Mouse (Mus musculus): ENCODE results near the gene Scfd1.

DNA sequence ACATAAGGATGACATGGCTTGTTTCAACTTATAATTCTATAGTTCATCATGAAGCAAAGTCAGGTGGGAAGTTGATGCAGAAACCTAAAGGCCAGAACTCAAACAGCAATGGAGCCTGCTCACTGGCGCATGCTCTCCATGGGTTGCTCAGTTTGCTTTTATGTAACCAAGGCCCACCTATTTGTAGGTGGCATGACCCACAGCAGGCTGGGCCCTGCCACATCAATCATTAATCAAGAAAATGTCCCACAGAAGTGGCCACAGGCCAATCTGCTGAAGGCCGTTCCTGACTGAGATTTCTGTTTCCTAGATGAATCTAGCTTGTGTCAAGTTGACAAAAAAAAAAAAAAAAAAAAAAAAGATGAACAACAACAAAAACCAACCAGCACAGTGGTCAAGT lies 103.9 kb downstream of the Scfd1 start:
- TF ChIP-seq CTCF (IDR thresholded peaks at IDR 0.05; ENCODE audit: extremely low read depth, insufficient read length, insufficient replicate concordance, low read depth, low read length) (no peak), POLR2A (IDR thresholded peaks at IDR 0.05; ENCODE audit: low read depth, low read length) (no peak)

All from small intestine, adult 2 months (tissue).